Mouse (Mus musculus) effector memory CD4-positive, alpha-beta T cell, adult 7 months (primary cell): ENCODE results near the gene Scgb1b20. TPM values are rescaled to one million over a fixed set of nuclear protein-coding genes. Genes with fewer than 3 reads are reported as not detected.

Source experiments
- polyA plus RNA-seq: library from polyadenylated mRNA; unstranded; fragments of 100-300 nt; shearing (Covaris generic); gene quantifications from one replicate; pipeline ENCODE4 v1.2.1, GENCODE M21; 2017

Gene Scgb1b20
- polyA plus RNA-seq, result not detected

GRCm38 (mm10) chr7:33372934-33373333 lies at the start of gene Scgb1b20:
TSS of gene Scgb1b20 (plus strand) at chr7:33373234.

GRCm38 (mm10) chr7:33366222-33366621 lies 6.8 kb upstream of the Scgb1b20 start, which contains the start of gene Scgb2b20:
TSS of gene Scgb2b20 (minus strand) at chr7:33366322.

Other genes starting within 250 kb of the Scgb1b20 start
- not detected for gene Scgb2b18, start 199.4 kb upstream of the Scgb1b20 start, polyA plus RNA-seq
- not detected for gene Scgb1b18, start 187.7 kb upstream of the Scgb1b20 start, polyA plus RNA-seq
- gene Scgb2b19, start 92.9 kb upstream of the Scgb1b20 start, polyA plus RNA-seq, result not detected
- gene Scgb1b19, start 85.9 kb upstream of the Scgb1b20 start, polyA plus RNA-seq, result not detected
- gene Scgb2b20, start 6.9 kb upstream of the Scgb1b20 start, polyA plus RNA-seq, result not detected
- gene Scgb2b21, start 147.2 kb downstream of the Scgb1b20 start, polyA plus RNA-seq, result not detected